Mouse (Mus musculus) right cerebral cortex, adult 2 months (tissue): ENCODE measurements around the gene Olfml1.

Experiments
- DNase-seq, 2 experiments: peaks; one replicate each; pipeline ENCODE4 v3.0.0; 2021 to 2022; ENCODE audit warnings: low spot score in 2 of 2

Gene Olfml1

GRCm38 (mm10) chr7:107567261-107567671 lies at the start of gene Olfml1:
TSS of gene Olfml1 (plus strand) at chr7:107567446.
- DNase-seq, result peak; percentile 3 to 10

GRCm38 (mm10) chr7:107519256-107520025 lies 47.8 kb upstream of the Olfml1 start:
- DNase-seq, result no peak

GRCm38 (mm10) chr7:107521411-107521810 lies 45.8 kb upstream of the Olfml1 start:
- no peak for DNase-seq

GRCm38 (mm10) chr7:107526299-107526698 lies 40.9 kb upstream of the Olfml1 start:
- peak; percentile 69 to 73 for DNase-seq

GRCm38 (mm10) chr7:107528169-107528772 lies 39.0 kb upstream of the Olfml1 start:
- no peak for DNase-seq

GRCm38 (mm10) chr7:107529364-107529763 lies 37.9 kb upstream of the Olfml1 start:
- DNase-seq, result no peak

GRCm38 (mm10) chr7:107535311-107535710 lies 31.9 kb upstream of the Olfml1 start:
- no peak for DNase-seq

GRCm38 (mm10) chr7:107536516-107536915 lies 30.7 kb upstream of the Olfml1 start:
- no peak for DNase-seq

GRCm38 (mm10) chr7:107540034-107540433 lies 27.2 kb upstream of the Olfml1 start:
- no peak for DNase-seq

- no peak for DNase-seq
Observed at GRCm38 (mm10) chr7:107545011-107545410, 22.2 kb upstream of the Olfml1 start.

GRCm38 (mm10) chr7:107547872-107548271 lies 19.4 kb upstream of the Olfml1 start:
- no peak for DNase-seq

GRCm38 (mm10) chr7:107553461-107553860 lies 13.8 kb upstream of the Olfml1 start:
- no peak for DNase-seq

- peak in 1 of 2 experiments; percentile 9 for DNase-seq
Observed at GRCm38 (mm10) chr7:107555906-107556305, 11.3 kb upstream of the Olfml1 start.

- no peak for DNase-seq
Observed at GRCm38 (mm10) chr7:107560675-107561074, 6.6 kb upstream of the Olfml1 start.

- no peak for DNase-seq
Observed at GRCm38 (mm10) chr7:107561584-107561983, 5.7 kb upstream of the Olfml1 start.

- no peak for DNase-seq
Observed at GRCm38 (mm10) chr7:107563727-107564126, 3.5 kb upstream of the Olfml1 start.

- DNase-seq, result no peak
Observed at GRCm38 (mm10) chr7:107567674-107568073, 428 bp downstream of the Olfml1 start.

GRCm38 (mm10) chr7:107568971-107569370 lies 1.7 kb downstream of the Olfml1 start:
- no peak for DNase-seq

GRCm38 (mm10) chr7:107573856-107574255 lies 6.6 kb downstream of the Olfml1 start:
- no peak for DNase-seq

GRCm38 (mm10) chr7:107574276-107574675 lies 7.0 kb downstream of the Olfml1 start:
- no peak for DNase-seq

GRCm38 (mm10) chr7:107592641-107593040 lies 25.4 kb downstream of the Olfml1 start:
- peak in 1 of 2 experiments; percentile 13 for DNase-seq

- no peak for DNase-seq
Observed at GRCm38 (mm10) chr7:107593904-107594303, 26.7 kb downstream of the Olfml1 start.

GRCm38 (mm10) chr7:107594325-107594856 lies 27.1 kb downstream of the Olfml1 start:
- peak; percentile 30 to 49 for DNase-seq
